Mouse (Mus musculus) regulatory T cell (primary cell): ENCODE results near the gene Nr2e1.

Experiments
- in situ Hi-C: fragments of 300-600 bp; cut with MboI, MseI; formaldehyde crosslinking; loops from one replicate; pipeline ENCODE4 v1.15.1; 2025; ENCODE audit warnings: high pct_unique_total_duplicates

Nr2e1 gene

GRCm38 (mm10) chr10:42546507-42546906 lies 36.9 kb downstream of the Nr2e1 start:
- in situ Hi-C loops: no loop called here

- in situ Hi-C loops: no loop called here
Measured at GRCm38 (mm10) chr10:42545707-42546503, 37.5 kb downstream of the Nr2e1 start.

- in situ Hi-C loops: no loop called here
Measured at GRCm38 (mm10) chr10:42537571-42538316, 45.7 kb downstream of the Nr2e1 start.

DNA sequence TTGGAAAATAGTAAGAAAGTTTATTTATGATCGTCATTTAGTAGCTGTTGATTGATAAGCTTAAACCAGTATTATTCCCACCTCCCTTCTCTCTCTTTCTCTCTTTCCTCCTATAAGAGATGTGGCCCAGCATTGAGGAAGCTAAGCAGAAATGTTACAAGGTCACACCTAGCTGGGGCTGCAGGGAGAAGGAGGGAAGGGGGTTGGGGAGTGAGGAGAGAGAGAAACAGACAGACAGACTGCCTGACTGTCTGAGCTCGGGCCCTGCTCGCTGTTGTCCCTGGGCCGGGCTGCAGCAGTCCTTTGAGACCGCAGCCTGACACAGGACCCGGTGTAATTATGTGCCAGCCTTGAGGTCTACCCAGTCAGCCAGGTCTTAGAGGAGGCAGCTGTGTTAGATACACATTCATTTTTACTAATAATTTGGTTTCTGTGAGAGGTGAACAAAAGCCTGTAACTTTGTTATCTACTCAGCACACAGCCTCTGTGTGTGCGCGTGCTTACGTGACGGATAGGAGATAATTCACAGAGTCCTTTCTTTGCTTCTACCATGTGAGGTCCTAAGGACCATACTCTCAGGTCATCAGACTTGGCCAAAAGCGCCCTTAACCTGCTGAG lies 49.5 kb downstream of the Nr2e1 start:
- in situ Hi-C loops: no loop called here

GRCm38 (mm10) chr10:42525682-42526081 lies 57.8 kb downstream of the Nr2e1 start:
- in situ Hi-C loops: no loop called here

GRCm38 (mm10) chr10:42523556-42524162 lies 59.8 kb downstream of the Nr2e1 start:
- in situ Hi-C loops: no loop called here

GRCm38 (mm10) chr10:42522912-42523311 lies 60.5 kb downstream of the Nr2e1 start:
- in situ Hi-C loops: no loop called here

DNA sequence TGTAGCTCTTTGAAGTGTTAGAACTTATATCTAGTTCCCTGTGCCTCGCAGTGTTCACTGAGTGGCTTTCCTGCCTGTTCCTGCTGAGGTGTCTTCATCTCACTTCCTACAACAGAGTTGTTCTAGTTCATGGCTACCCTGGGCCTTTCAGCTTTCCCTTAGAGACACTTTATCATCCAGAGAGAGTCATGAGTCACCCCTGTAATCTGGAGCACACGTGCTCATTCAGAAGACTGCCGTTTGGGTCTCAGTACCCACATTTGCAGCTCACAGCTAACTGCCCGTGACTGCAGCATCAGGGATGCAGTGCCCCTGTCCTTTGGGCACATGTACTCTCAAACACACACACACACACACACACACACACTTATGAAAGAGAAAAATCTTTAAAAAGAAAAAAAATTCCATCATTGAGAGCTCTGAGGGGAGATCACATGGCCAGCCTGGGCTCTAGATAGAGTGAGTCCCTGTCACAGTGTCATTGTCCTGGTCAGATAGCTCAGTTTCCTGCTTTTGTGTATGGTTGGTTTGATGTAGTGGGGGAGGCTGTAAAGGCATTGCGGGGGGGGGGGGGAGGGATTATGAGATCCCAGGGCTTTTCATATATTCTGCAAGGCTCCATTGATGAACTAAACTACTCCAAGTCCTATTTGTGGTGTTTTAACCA lies 62.0 kb downstream of the Nr2e1 start:
- in situ Hi-C loops: no loop called here

- in situ Hi-C loops: no loop called here
Measured at GRCm38 (mm10) chr10:42518363-42518762, 65.1 kb downstream of the Nr2e1 start.

DNA sequence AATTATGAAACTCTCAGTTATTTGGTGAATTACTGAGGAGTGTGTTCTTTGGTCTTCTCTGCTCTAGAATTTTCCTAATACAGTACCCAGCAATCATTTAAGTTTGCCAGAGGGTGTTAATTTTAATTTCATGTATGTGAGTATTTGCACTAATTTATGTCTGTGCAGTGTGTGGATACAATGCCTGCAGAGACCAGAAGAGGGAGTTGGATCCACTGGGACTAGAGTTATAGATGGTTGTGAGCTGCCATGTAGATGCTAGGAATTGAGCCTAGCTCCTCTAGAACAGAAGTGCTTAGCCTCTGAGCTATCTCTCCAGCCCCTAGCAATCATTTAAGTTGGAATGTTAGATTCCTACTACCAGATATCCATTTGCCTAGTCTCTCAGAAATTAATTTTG lies 69.3 kb downstream of the Nr2e1 start:
- in situ Hi-C loops: no loop called here
